Mouse (Mus musculus): ENCODE measurements around the gene Rps26. TPM values are rescaled to one million over a fixed set of nuclear protein-coding genes. Genes with fewer than 3 reads are reported as not detected.

Rps26 gene
- polyA plus RNA-seq, 1 experiment from 2014 or later = 605 TPM

DNA sequence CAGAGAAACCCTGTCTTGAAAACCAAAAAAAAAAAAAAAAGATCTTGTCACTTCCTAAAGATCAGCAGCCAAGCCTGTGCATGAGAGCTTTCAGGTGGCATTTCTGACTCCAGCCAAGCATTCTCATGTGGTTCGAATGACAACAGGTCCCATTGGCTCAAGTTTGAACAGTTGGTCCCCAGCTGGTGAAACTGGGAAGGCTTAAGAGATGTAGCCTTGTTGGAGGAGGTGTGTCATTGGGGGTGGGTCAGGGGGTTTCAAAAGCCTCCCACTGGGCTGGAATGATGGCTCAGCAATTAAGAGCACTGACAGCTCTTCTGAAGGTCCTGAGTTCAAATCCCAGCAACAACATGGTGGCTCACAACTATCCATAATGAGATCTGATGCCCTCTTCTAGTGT is 25.0 kb downstream of the Rps26 start:
- H3K9ac ChIP-seq (ENCODE audit: low read length) = no peak overlapping the region
- no peak for ATAC-seq (ENCODE audit: insufficient number of reproducible peaks, insufficient read depth, low FRiP score, low read depth)
- WGBS = 65% methylated on average over 1 of the region's 1 CpGs
- H3K4me3 ChIP-seq (ENCODE audit: control insufficient read depth in 1 of 2, insufficient read depth in 1 of 2, low read depth in 1 of 2, low read length in 2 of 2) = no peak overlapping the region
- H3K9me3 ChIP-seq (ENCODE audit: control insufficient read depth, low read length) = no peaks in the 10 kb centered on the region
- H3K4me2 ChIP-seq (ENCODE audit: low read length) = no peak overlapping the region
- peaks cover 0 to 3% of the 10 kb centered on the region in 2 experiments; a peak in 1 of 4 replicates for H3K4me1 ChIP-seq (ENCODE audit: control insufficient read depth in 2 of 2, insufficient read depth in 2 of 2, low read length in 2 of 2)
- no peaks in the 10 kb centered on the region for H3K27me3 ChIP-seq (ENCODE audit: control insufficient read depth, insufficient read depth, low read length)
- H3K36me3 ChIP-seq (ENCODE audit: control insufficient read depth, insufficient read depth, low read length) = no peaks in the 10 kb centered on the region
- no peak overlapping the region for H3K27ac ChIP-seq (replicated peaks in 1 of 2; ENCODE audit: control insufficient read depth in 1 of 2, insufficient read depth in 1 of 2, low read depth in 2 of 2, low read length in 2 of 2)

DNA sequence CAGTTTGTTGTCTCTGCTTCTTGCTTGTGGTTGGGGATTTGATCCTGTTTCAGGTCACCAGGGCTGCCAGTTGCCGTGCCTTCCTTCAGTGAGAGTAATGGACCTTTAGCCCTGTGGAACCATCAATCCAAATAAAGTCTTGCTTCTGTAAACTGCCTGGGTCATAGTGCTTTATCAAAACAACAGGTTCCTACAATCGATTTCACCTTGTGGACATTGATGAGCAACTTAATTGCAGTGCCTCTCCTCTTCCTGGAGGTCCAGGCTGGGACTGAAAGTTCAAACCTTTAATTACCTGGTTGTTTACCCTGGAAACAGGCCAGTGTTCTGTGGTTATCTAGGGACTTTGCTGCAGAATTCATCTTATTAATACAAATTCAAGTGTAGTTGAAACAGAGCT is 28.1 kb downstream of the Rps26 start:
- H3K27me3 ChIP-seq (ENCODE audit: control insufficient read depth, insufficient read depth, low read length) = no peaks in the 10 kb centered on the region
- no peaks in the 10 kb centered on the region for H3K9me3 ChIP-seq (ENCODE audit: control insufficient read depth, low read length)
- H3K9ac ChIP-seq (ENCODE audit: low read length) = no peak overlapping the region
- H3K4me1 ChIP-seq (ENCODE audit: control insufficient read depth in 2 of 2, insufficient read depth in 2 of 2, low read length in 2 of 2) = no peaks in the 10 kb centered on the region
- 79% methylated on average over 2 of the region's 2 CpGs for WGBS
- no peak overlapping the region for H3K4me3 ChIP-seq (ENCODE audit: control insufficient read depth in 1 of 2, insufficient read depth in 1 of 2, low read depth in 1 of 2, low read length in 2 of 2)
- no peaks in the 10 kb centered on the region for H3K36me3 ChIP-seq (ENCODE audit: control insufficient read depth, insufficient read depth, low read length)
- H3K4me2 ChIP-seq (ENCODE audit: low read length) = no peak overlapping the region
- ATAC-seq (ENCODE audit: insufficient number of reproducible peaks, insufficient read depth, low FRiP score, low read depth) = no peak
- H3K27ac ChIP-seq (replicated peaks in 1 of 2; ENCODE audit: control insufficient read depth in 1 of 2, insufficient read depth in 1 of 2, low read depth in 2 of 2, low read length in 2 of 2) = no peak overlapping the region

GRCm38 (mm10) chr10:128592797-128593196 is 33.8 kb downstream of the Rps26 start:
- no peak overlapping the region for H3K27ac ChIP-seq (replicated peaks in 1 of 2; ENCODE audit: control insufficient read depth in 1 of 2, insufficient read depth in 1 of 2, low read depth in 2 of 2, low read length in 2 of 2)
- H3K9me3 ChIP-seq (ENCODE audit: control insufficient read depth, low read length) = no peaks in the 10 kb centered on the region
- H3K4me1 ChIP-seq (ENCODE audit: control insufficient read depth in 2 of 2, insufficient read depth in 2 of 2, low read length in 2 of 2) = peaks cover 6 to 11% of the 10 kb centered on the region in 2 experiments
- WGBS = 71% methylated on average over 5 of the region's 5 CpGs
- H3K9ac ChIP-seq (ENCODE audit: low read length) = no peak overlapping the region
- no peak overlapping the region for H3K4me3 ChIP-seq (ENCODE audit: control insufficient read depth in 1 of 2, insufficient read depth in 1 of 2, low read depth in 1 of 2, low read length in 2 of 2)
- H3K36me3 ChIP-seq (ENCODE audit: control insufficient read depth, insufficient read depth, low read length) = no peaks in the 10 kb centered on the region
- peaks cover 15% of the 10 kb centered on the region for H3K27me3 ChIP-seq (ENCODE audit: control insufficient read depth, insufficient read depth, low read length)
- H3K4me2 ChIP-seq (ENCODE audit: low read length) = no peak overlapping the region
- no peak for ATAC-seq (ENCODE audit: insufficient number of reproducible peaks, insufficient read depth, low FRiP score, low read depth)

- Histone ChIP-seq H3K27me3 (ENCODE audit: control insufficient read depth, insufficient read depth, low read length) (peaks cover 20% of the 10 kb centered on the region), H3K36me3 (ENCODE audit: control insufficient read depth, insufficient read depth, low read length) (no peaks in the 10 kb centered on the region), H3K9me3 (ENCODE audit: control insufficient read depth, low read length) (no peaks in the 10 kb centered on the region), H3K9ac (ENCODE audit: low read length) (no peak overlapping the region), H3K4me2 (ENCODE audit: low read length) (no peak overlapping the region), H3K4me1 (ENCODE audit: control insufficient read depth in 2 of 2, insufficient read depth in 2 of 2, low read length in 2 of 2) (peaks cover 6 to 11% of the 10 kb centered on the region in 2 experiments), H3K27ac (replicated peaks in 1 of 2; ENCODE audit: control insufficient read depth in 1 of 2, insufficient read depth in 1 of 2, low read depth in 2 of 2, low read length in 2 of 2) (no peak overlapping the region), H3K4me3 (ENCODE audit: control insufficient read depth in 1 of 2, insufficient read depth in 1 of 2, low read depth in 1 of 2, low read length in 2 of 2) (no peak overlapping the region)
- 54% methylated on average over 6 of the region's 6 CpGs for WGBS
- ATAC-seq (ENCODE audit: insufficient number of reproducible peaks, insufficient read depth, low FRiP score, low read depth) = no peak
Observed at GRCm38 (mm10) chr10:128591436-128591835, 35.1 kb downstream of the Rps26 start.

- WGBS = under 1% methylated on average over 42 of the region's 43 CpGs
Observed at GRCm38 (mm10) chr10:128590193-128590690, 36.3 kb downstream of the Rps26 start.

GRCm38 (mm10) chr10:128589464-128590192 is 36.9 kb downstream of the Rps26 start, which contains the start of gene Erbb3:
Gene Erbb3, minus strand, starts transcription at chr10:128589652.
- Histone ChIP-seq H3K4me1 (ENCODE audit: control insufficient read depth in 2 of 2, insufficient read depth in 2 of 2, low read length in 2 of 2) (peaks cover 6 to 11% of the 10 kb centered on the region in 2 experiments), H3K36me3 (ENCODE audit: control insufficient read depth, insufficient read depth, low read length) (no peaks in the 10 kb centered on the region), H3K27me3 (ENCODE audit: control insufficient read depth, insufficient read depth, low read length) (peaks cover 20% of the 10 kb centered on the region), H3K4me3 (ENCODE audit: control insufficient read depth in 1 of 2, insufficient read depth in 1 of 2, low read depth in 1 of 2, low read length in 2 of 2) (peak within 1 kb of the TSS; percentile 56 to 75), H3K27ac (replicated peaks in 1 of 2; ENCODE audit: control insufficient read depth in 1 of 2, insufficient read depth in 1 of 2, low read depth in 2 of 2, low read length in 2 of 2) (no peak within 1 kb of the TSS), H3K4me2 (ENCODE audit: low read length) (peak within 1 kb of the TSS; percentile 99), H3K9ac (ENCODE audit: low read length) (peak within 1 kb of the TSS; percentile 70), H3K9me3 (ENCODE audit: control insufficient read depth, low read length) (no peaks in the 10 kb centered on the region)
- WGBS = 0% methylated on average over 42 of the region's 43 CpGs
- peak; percentile 45; the same call in 1 of the 2 replicates for ATAC-seq (ENCODE audit: insufficient number of reproducible peaks, insufficient read depth, low FRiP score, low read depth)

More at GRCm38 (mm10) chr10:128590193-128590690, 36.3 kb downstream of the Rps26 start:
- H3K9me3 ChIP-seq (ENCODE audit: control insufficient read depth, low read length) = no peaks in the 10 kb centered on the region
- peak overlapping the region; percentile 99 for H3K4me2 ChIP-seq (ENCODE audit: low read length)
- H3K4me3 ChIP-seq (ENCODE audit: control insufficient read depth in 1 of 2, insufficient read depth in 1 of 2, low read depth in 1 of 2, low read length in 2 of 2) = peak overlapping the region; percentile 56 to 75
- no peak overlapping the region for H3K27ac ChIP-seq (replicated peaks in 1 of 2; ENCODE audit: control insufficient read depth in 1 of 2, insufficient read depth in 1 of 2, low read depth in 2 of 2, low read length in 2 of 2)
- H3K27me3 ChIP-seq (ENCODE audit: control insufficient read depth, insufficient read depth, low read length) = peaks cover 20% of the 10 kb centered on the region
- peak; percentile 44 for ATAC-seq (ENCODE audit: insufficient number of reproducible peaks, insufficient read depth, low FRiP score, low read depth)
- H3K9ac ChIP-seq (ENCODE audit: low read length) = peak overlapping the region; percentile 70
- H3K36me3 ChIP-seq (ENCODE audit: control insufficient read depth, insufficient read depth, low read length) = no peaks in the 10 kb centered on the region
- peaks cover 6 to 11% of the 10 kb centered on the region in 2 experiments for H3K4me1 ChIP-seq (ENCODE audit: control insufficient read depth in 2 of 2, insufficient read depth in 2 of 2, low read length in 2 of 2)

DNA sequence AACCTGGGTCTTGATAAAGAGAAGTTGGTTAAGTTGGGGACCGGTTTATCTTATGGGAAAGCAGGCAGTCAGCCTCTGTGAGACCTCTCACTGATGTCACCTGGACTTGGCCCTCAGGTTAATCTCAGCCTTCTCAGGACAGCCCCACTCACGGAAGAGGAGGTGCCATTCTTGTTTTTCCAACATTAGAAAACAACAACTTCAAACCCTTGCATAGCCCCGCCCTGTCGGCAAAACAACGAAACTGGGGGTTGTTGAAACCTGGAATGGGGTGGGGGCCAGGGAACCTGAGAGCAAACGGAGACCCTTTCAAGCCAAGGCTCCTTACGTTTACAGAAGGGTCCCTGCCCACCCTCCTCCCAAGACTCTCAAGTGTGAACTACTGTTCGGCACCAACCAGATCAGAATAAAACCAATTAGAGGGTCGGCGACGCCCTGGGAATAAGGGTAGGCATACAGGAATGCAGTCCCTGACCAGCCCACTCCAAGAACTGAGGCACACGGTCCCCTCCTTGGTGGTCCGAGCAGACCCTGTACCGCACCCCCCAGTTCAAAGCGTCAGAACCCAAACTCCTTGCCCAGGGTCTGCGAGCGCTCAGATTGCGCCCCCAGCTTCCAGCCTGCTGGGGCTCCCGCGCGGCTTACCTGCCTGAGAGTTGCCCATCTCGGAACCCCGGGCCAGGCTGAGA is 37.6 kb downstream of the Rps26 start:
- Histone ChIP-seq H3K27me3 (ENCODE audit: control insufficient read depth, insufficient read depth, low read length) (peaks cover 20% of the 10 kb centered on the region), H3K9ac (ENCODE audit: low read length) (peak overlapping the region; percentile 70), H3K4me2 (ENCODE audit: low read length) (peak overlapping the region; percentile 99), H3K36me3 (ENCODE audit: control insufficient read depth, insufficient read depth, low read length) (no peaks in the 10 kb centered on the region), H3K9me3 (ENCODE audit: control insufficient read depth, low read length) (no peaks in the 10 kb centered on the region), H3K4me3 (ENCODE audit: control insufficient read depth in 1 of 2, insufficient read depth in 1 of 2, low read depth in 1 of 2, low read length in 2 of 2) (peak overlapping the region; percentile 56 to 75), H3K27ac (replicated peaks in 1 of 2; ENCODE audit: control insufficient read depth in 1 of 2, insufficient read depth in 1 of 2, low read depth in 2 of 2, low read length in 2 of 2) (no peak overlapping the region), H3K4me1 (ENCODE audit: control insufficient read depth in 2 of 2, insufficient read depth in 2 of 2, low read length in 2 of 2) (peaks cover 11 to 14% of the 10 kb centered on the region in 2 experiments)
- 0 out of 2 replicates have a peak, but pooled peaks have one; percentile 14 for ATAC-seq (ENCODE audit: insufficient number of reproducible peaks, insufficient read depth, low FRiP score, low read depth)
- WGBS = 4% methylated on average over 23 of the region's 23 CpGs
